Mouse (Mus musculus) E14TG2a.4 (cell line): ENCODE measurements at regions not wholly inside any gene's neighbourhood (a gene's known extent, or its start where the extent isn't known, plus 50 kb on each side); places are given as distances from the start of the nearest gene placed in this dataset.
"Not testable (repeated sequence)": the region's sequence is repeated elsewhere in the genome, so short reads cannot be mapped to it uniquely, and the experiment has no call there.

Experiments
- H3K27me3 ChIP-seq: 2 replicates; pipeline ENCODE4 v1.6.1; 2014; ENCODE audit warnings: low read length, control low read depth; ENCODE audit not compliant: insufficient read depth
- H3K36me3 ChIP-seq: 2 replicates; pipeline ENCODE4 v1.6.1; 2014; ENCODE audit warnings: low read length, control low read depth; ENCODE audit not compliant: insufficient read depth
- H3K4me1 ChIP-seq: replicated peaks from 2 replicates; pipeline ENCODE4 v1.6.1; 2014; ENCODE audit warnings: low read depth, low read length, control low read depth
- H3K4me3 ChIP-seq: replicated peaks from 2 replicates; pipeline ENCODE4 v1.5.1; 2014; ENCODE audit warnings: mild to moderate bottlenecking, low read length
- H3K9me3 ChIP-seq: 2 replicates; pipeline ENCODE4 v1.6.1; 2014; ENCODE audit warnings: low read length, control low read depth
- CTCF ChIP-seq: conservative IDR thresholded peaks from 2 replicates; pipeline ENCODE4 v1.5.1; 2014; ENCODE audit warnings: low read length
- NANOG ChIP-seq: IDR thresholded peaks from 2 replicates; pipeline ENCODE4 v1.6.1; 2014; ENCODE audit warnings: borderline replicate concordance, low read length, mixed read lengths
- POU5F1 ChIP-seq: IDR thresholded peaks from 2 replicates; pipeline ENCODE4 v1.6.1; 2014; ENCODE audit warnings: low read length, borderline replicate concordance

GRCm38 (mm10) chr2:48349794-48350193, 464.1 kb upstream of the Acvr2a start:
- Histone ChIP-seq H3K27me3 (no peaks in the 10 kb centered on the region), H3K9me3 (peaks cover 5% of the 10 kb centered on the region), H3K4me1 (no peaks in the 10 kb centered on the region), H3K4me3 (no peak overlapping the region), H3K36me3 (no peaks in the 10 kb centered on the region)
- TF ChIP-seq CTCF (no peak), NANOG (no peak), POU5F1 (no peak)

- no peaks in the 10 kb centered on the region for H3K27me3 ChIP-seq
- H3K36me3 ChIP-seq = no peaks in the 10 kb centered on the region
- no peak overlapping the region for H3K4me3 ChIP-seq
- H3K9me3 ChIP-seq = peaks cover 5% of the 10 kb centered on the region
- TF ChIP-seq CTCF = no peak
- TF ChIP-seq POU5F1 = no peak
- TF ChIP-seq NANOG = no peak
- no peaks in the 10 kb centered on the region for H3K4me1 ChIP-seq
Measured at GRCm38 (mm10) chr2:48350206-48350605, 463.7 kb upstream of the Acvr2a start.

- not testable (repeated sequence) for H3K36me3 ChIP-seq, H3K9me3 ChIP-seq, H3K4me1 ChIP-seq, H3K27me3 ChIP-seq, H3K4me3 ChIP-seq
Measured at GRCm38 (mm10) chr2:48371572-48371971, 442.3 kb upstream of the Acvr2a start.

DNA sequence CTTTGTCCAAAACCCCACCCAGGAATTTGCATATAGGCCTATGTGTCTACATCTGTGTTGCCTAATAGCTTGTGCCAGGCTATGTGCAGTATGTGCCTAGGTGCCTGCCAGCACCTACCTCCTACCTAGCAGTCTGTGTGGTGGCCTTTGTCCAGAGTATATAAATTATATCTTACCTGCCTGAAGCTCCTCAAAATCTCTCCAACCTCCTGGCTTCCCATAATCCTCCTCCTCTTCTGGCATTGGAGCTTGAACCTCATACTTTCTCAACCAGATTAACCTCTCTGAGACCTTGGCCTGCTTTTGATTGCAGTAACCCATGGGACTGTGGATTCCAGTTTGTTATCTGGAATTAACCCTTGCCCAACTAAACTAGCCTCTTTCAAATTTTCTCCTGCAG, 440.8 kb upstream of the Acvr2a start:
- Histone ChIP-seq H3K4me3 (no peak overlapping the region), H3K4me1 (no peaks in the 10 kb centered on the region), H3K36me3 (no peaks in the 10 kb centered on the region), H3K27me3 (no peaks in the 10 kb centered on the region), H3K9me3 (no peaks in the 10 kb centered on the region)
- TF ChIP-seq POU5F1 = no peak
- TF ChIP-seq NANOG = no peak
- no peak for TF ChIP-seq CTCF

GRCm38 (mm10) chr2:48374302-48374701, 439.6 kb upstream of the Acvr2a start:
- Histone ChIP-seq H3K36me3 (no peaks in the 10 kb centered on the region), H3K27me3 (no peaks in the 10 kb centered on the region), H3K4me1 (no peaks in the 10 kb centered on the region), H3K9me3 (no peaks in the 10 kb centered on the region), H3K4me3 (no peak overlapping the region)
- TF ChIP-seq CTCF (no peak), POU5F1 (no peak), NANOG (no peak)

GRCm38 (mm10) chr2:48378160-48378559, 435.7 kb upstream of the Acvr2a start:
- Histone ChIP-seq H3K4me1 (no peaks in the 10 kb centered on the region), H3K27me3 (no peaks in the 10 kb centered on the region), H3K36me3 (no peaks in the 10 kb centered on the region), H3K4me3 (no peak overlapping the region), H3K9me3 (no peaks in the 10 kb centered on the region)
- TF ChIP-seq CTCF = no peak
- no peak for TF ChIP-seq POU5F1
- TF ChIP-seq NANOG = no peak

GRCm38 (mm10) chr2:48378749-48379148, 435.2 kb upstream of the Acvr2a start:
- no peak overlapping the region for H3K4me3 ChIP-seq
- H3K36me3 ChIP-seq = no peaks in the 10 kb centered on the region
- H3K9me3 ChIP-seq = no peaks in the 10 kb centered on the region
- H3K27me3 ChIP-seq = no peaks in the 10 kb centered on the region
- no peaks in the 10 kb centered on the region for H3K4me1 ChIP-seq
- TF ChIP-seq NANOG (no peak), CTCF (no peak), POU5F1 (no peak)

GRCm38 (mm10) chr2:48380140-48380539, 433.8 kb upstream of the Acvr2a start:
- Histone ChIP-seq H3K4me3 (no peak overlapping the region), H3K36me3 (no peaks in the 10 kb centered on the region), H3K4me1 (no peaks in the 10 kb centered on the region), H3K9me3 (no peaks in the 10 kb centered on the region), H3K27me3 (no peaks in the 10 kb centered on the region)
- no peak for TF ChIP-seq CTCF
- no peak for TF ChIP-seq POU5F1
- TF ChIP-seq NANOG = no peak

DNA sequence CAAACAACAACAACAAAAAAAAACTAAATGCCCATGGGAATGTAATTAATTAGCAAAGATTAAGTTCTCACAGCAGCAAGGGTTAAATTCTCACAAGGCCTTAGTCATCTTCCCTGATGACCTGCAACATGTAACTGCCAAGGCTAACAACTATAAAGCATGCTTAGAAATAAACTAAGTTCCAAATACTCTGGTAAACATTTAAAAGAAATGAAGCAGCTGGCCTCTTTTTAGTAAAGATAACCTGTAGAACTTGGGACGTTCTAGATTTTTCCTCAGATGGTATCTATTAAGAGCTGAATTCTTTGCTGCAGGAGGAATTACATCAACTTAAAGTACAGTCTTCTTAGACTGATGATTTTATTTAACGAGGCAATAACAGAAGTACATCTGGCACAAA, 433.1 kb upstream of the Acvr2a start:
- H3K27me3 ChIP-seq = no peaks in the 10 kb centered on the region
- TF ChIP-seq NANOG (no peak), CTCF (no peak), POU5F1 (no peak)
- no peak overlapping the region for H3K4me3 ChIP-seq
- H3K4me1 ChIP-seq = no peaks in the 10 kb centered on the region
- H3K9me3 ChIP-seq = no peaks in the 10 kb centered on the region
- no peaks in the 10 kb centered on the region for H3K36me3 ChIP-seq
